Mouse (Mus musculus): Measurements from ENCODE around the gene Opcml. TPM values are rescaled to one million over a fixed set of nuclear protein-coding genes. Genes with fewer than 3 reads are reported as not detected.

Gene Opcml
- polyA plus RNA-seq, 1 experiment from 2014 or later: 10.1 TPM

- WGBS: 91% methylated on average over 2 of the region's 2 CpGs
- Histone ChIP-seq H3K36me3 (ENCODE audit: control insufficient read depth, insufficient read depth, low read length) (no peaks in the 10 kb centered on the region), H3K27ac (ENCODE audit: low read length) (no peak overlapping the region), H3K4me1 (replicated peaks; ENCODE audit: control insufficient read depth, insufficient read depth, low read length) (no peaks in the 10 kb centered on the region), H3K9ac (ENCODE audit: low read length) (no peak overlapping the region), H3K4me2 (ENCODE audit: low read depth, low read length) (no peak overlapping the region), H3K9me3 (ENCODE audit: control insufficient read depth, low read length) (no peaks in the 10 kb centered on the region), H3K27me3 (ENCODE audit: control insufficient read depth, insufficient read depth, low read depth, low read length) (no peaks in the 10 kb centered on the region), H3K4me3 (ENCODE audit: low read length) (no peak overlapping the region)
- ATAC-seq (ENCODE audit: low read depth): no peak
Measured at GRCm38 (mm10) chr9:28737955-28738354, 947.4 kb downstream of the Opcml start.

GRCm38 (mm10) chr9:28738451-28738860 lies 947.9 kb downstream of the Opcml start:
- H3K27ac ChIP-seq (ENCODE audit: low read length): no peak overlapping the region
- no peak overlapping the region for H3K9ac ChIP-seq (ENCODE audit: low read length)
- no peaks in the 10 kb centered on the region for H3K27me3 ChIP-seq (ENCODE audit: control insufficient read depth, insufficient read depth, low read depth, low read length)
- H3K36me3 ChIP-seq (ENCODE audit: control insufficient read depth, insufficient read depth, low read length): no peaks in the 10 kb centered on the region
- no peak overlapping the region for H3K4me3 ChIP-seq (ENCODE audit: low read length)
- no peak overlapping the region for H3K4me2 ChIP-seq (ENCODE audit: low read depth, low read length)
- no peak for ATAC-seq (ENCODE audit: low read depth)
- no peaks in the 10 kb centered on the region for H3K9me3 ChIP-seq (ENCODE audit: control insufficient read depth, low read length)
- 38% methylated on average over 1 of the region's 1 CpGs for WGBS
- H3K4me1 ChIP-seq (replicated peaks; ENCODE audit: control insufficient read depth, insufficient read depth, low read length): no peaks in the 10 kb centered on the region

- Histone ChIP-seq H3K36me3 (ENCODE audit: control insufficient read depth, insufficient read depth, low read length) (no peaks in the 10 kb centered on the region), H3K27me3 (ENCODE audit: control insufficient read depth, insufficient read depth, low read depth, low read length) (no peaks in the 10 kb centered on the region), H3K9me3 (ENCODE audit: control insufficient read depth, low read length) (no peaks in the 10 kb centered on the region), H3K9ac (ENCODE audit: low read length) (no peak overlapping the region), H3K27ac (ENCODE audit: low read length) (no peak overlapping the region), H3K4me1 (replicated peaks; ENCODE audit: control insufficient read depth, insufficient read depth, low read length) (no peaks in the 10 kb centered on the region), H3K4me2 (ENCODE audit: low read depth, low read length) (no peak overlapping the region), H3K4me3 (ENCODE audit: low read length) (no peak overlapping the region)
- ATAC-seq (ENCODE audit: low read depth): no peak
- WGBS: 62% methylated on average over 3 of the region's 3 CpGs
Measured at GRCm38 (mm10) chr9:28744771-28745170, 954.2 kb downstream of the Opcml start.

GRCm38 (mm10) chr9:28748902-28749301 lies 958.3 kb downstream of the Opcml start:
- H3K27me3 ChIP-seq (ENCODE audit: control insufficient read depth, insufficient read depth, low read depth, low read length): no peaks in the 10 kb centered on the region
- ATAC-seq (ENCODE audit: low read depth): no peak

GRCm38 (mm10) chr9:28752908-28753307 lies 962.3 kb downstream of the Opcml start:
- Histone ChIP-seq H3K36me3 (ENCODE audit: control insufficient read depth, insufficient read depth, low read length) (no peaks in the 10 kb centered on the region), H3K27me3 (ENCODE audit: control insufficient read depth, insufficient read depth, low read depth, low read length) (no peaks in the 10 kb centered on the region), H3K4me2 (ENCODE audit: low read depth, low read length) (no peak overlapping the region), H3K9me3 (ENCODE audit: control insufficient read depth, low read length) (no peaks in the 10 kb centered on the region), H3K4me3 (ENCODE audit: low read length) (no peak overlapping the region), H3K9ac (ENCODE audit: low read length) (no peak overlapping the region), H3K27ac (ENCODE audit: low read length) (no peak overlapping the region), H3K4me1 (replicated peaks; ENCODE audit: control insufficient read depth, insufficient read depth, low read length) (no peaks in the 10 kb centered on the region)
- no peak for ATAC-seq (ENCODE audit: low read depth)
- 69% methylated on average over 5 of the region's 5 CpGs for WGBS

More at GRCm38 (mm10) chr9:28748902-28749301, 958.3 kb downstream of the Opcml start:
- Histone ChIP-seq H3K4me1 (replicated peaks; ENCODE audit: control insufficient read depth, insufficient read depth, low read length) (no peaks in the 10 kb centered on the region), H3K27ac (ENCODE audit: low read length) (no peak overlapping the region), H3K9ac (ENCODE audit: low read length) (no peak overlapping the region), H3K36me3 (ENCODE audit: control insufficient read depth, insufficient read depth, low read length) (no peaks in the 10 kb centered on the region), H3K9me3 (ENCODE audit: control insufficient read depth, low read length) (no peaks in the 10 kb centered on the region), H3K4me3 (ENCODE audit: low read length) (no peak overlapping the region), H3K4me2 (ENCODE audit: low read depth, low read length) (no peak overlapping the region)
- WGBS: 71% methylated on average over 2 of the region's 2 CpGs

GRCm38 (mm10) chr9:28756841-28757451 lies 966.4 kb downstream of the Opcml start:
- H3K27me3 ChIP-seq (ENCODE audit: control insufficient read depth, insufficient read depth, low read depth, low read length): no peaks in the 10 kb centered on the region
- WGBS: 63% methylated on average over 4 of the region's 4 CpGs
- H3K9ac ChIP-seq (ENCODE audit: low read length): no peak overlapping the region
- H3K9me3 ChIP-seq (ENCODE audit: control insufficient read depth, low read length): no peaks in the 10 kb centered on the region
- H3K4me2 ChIP-seq (ENCODE audit: low read depth, low read length): no peak overlapping the region
- H3K36me3 ChIP-seq (ENCODE audit: control insufficient read depth, insufficient read depth, low read length): no peaks in the 10 kb centered on the region
- no peak for ATAC-seq (ENCODE audit: low read depth)
- H3K4me3 ChIP-seq (ENCODE audit: low read length): no peak overlapping the region
- H3K4me1 ChIP-seq (replicated peaks; ENCODE audit: control insufficient read depth, insufficient read depth, low read length): no peaks in the 10 kb centered on the region
- no peak overlapping the region for H3K27ac ChIP-seq (ENCODE audit: low read length)

GRCm38 (mm10) chr9:28761460-28761859 lies 970.9 kb downstream of the Opcml start:
- no peak overlapping the region for H3K4me3 ChIP-seq (ENCODE audit: low read length)
- ATAC-seq (ENCODE audit: low read depth): no peak
- H3K9ac ChIP-seq (ENCODE audit: low read length): no peak overlapping the region
- H3K4me2 ChIP-seq (ENCODE audit: low read depth, low read length): no peak overlapping the region
- no peaks in the 10 kb centered on the region for H3K9me3 ChIP-seq (ENCODE audit: control insufficient read depth, low read length)
- 80% methylated on average over 4 of the region's 4 CpGs for WGBS
- no peak overlapping the region for H3K27ac ChIP-seq (ENCODE audit: low read length)
- H3K36me3 ChIP-seq (ENCODE audit: control insufficient read depth, insufficient read depth, low read length): no peaks in the 10 kb centered on the region
- H3K27me3 ChIP-seq (ENCODE audit: control insufficient read depth, insufficient read depth, low read depth, low read length): no peaks in the 10 kb centered on the region
- no peaks in the 10 kb centered on the region for H3K4me1 ChIP-seq (replicated peaks; ENCODE audit: control insufficient read depth, insufficient read depth, low read length)

GRCm38 (mm10) chr9:28764149-28764548 lies 973.6 kb downstream of the Opcml start:
- no peaks in the 10 kb centered on the region for H3K27me3 ChIP-seq (ENCODE audit: control insufficient read depth, insufficient read depth, low read depth, low read length)

GRCm38 (mm10) chr9:28776517-28777503 lies 986.2 kb downstream of the Opcml start:
- Histone ChIP-seq H3K4me1 (replicated peaks; ENCODE audit: control insufficient read depth, insufficient read depth, low read length) (no peaks in the 10 kb centered on the region), H3K27me3 (ENCODE audit: control insufficient read depth, insufficient read depth, low read depth, low read length) (no peaks in the 10 kb centered on the region), H3K36me3 (ENCODE audit: control insufficient read depth, insufficient read depth, low read length) (no peaks in the 10 kb centered on the region), H3K27ac (ENCODE audit: low read length) (no peak overlapping the region), H3K9me3 (ENCODE audit: control insufficient read depth, low read length) (no peaks in the 10 kb centered on the region; the same call in 1 of the 2 replicates), H3K9ac (ENCODE audit: low read length) (no peak overlapping the region), H3K4me3 (ENCODE audit: low read length) (no peak overlapping the region), H3K4me2 (ENCODE audit: low read depth, low read length) (no peak overlapping the region)
- WGBS: 72% methylated on average over 10 of the region's 10 CpGs
- ATAC-seq (ENCODE audit: low read depth): no peak

More at GRCm38 (mm10) chr9:28764149-28764548, 973.6 kb downstream of the Opcml start:
- H3K4me1 ChIP-seq (replicated peaks; ENCODE audit: control insufficient read depth, insufficient read depth, low read length): no peaks in the 10 kb centered on the region
- ATAC-seq (ENCODE audit: low read depth): no peak
- H3K4me3 ChIP-seq (ENCODE audit: low read length): no peak overlapping the region
- H3K9me3 ChIP-seq (ENCODE audit: control insufficient read depth, low read length): no peaks in the 10 kb centered on the region
- no peaks in the 10 kb centered on the region for H3K36me3 ChIP-seq (ENCODE audit: control insufficient read depth, insufficient read depth, low read length)
- no peak overlapping the region for H3K9ac ChIP-seq (ENCODE audit: low read length)
- WGBS: 86% methylated on average over 1 of the region's 1 CpGs
- no peak overlapping the region for H3K27ac ChIP-seq (ENCODE audit: low read length)
- no peak overlapping the region for H3K4me2 ChIP-seq (ENCODE audit: low read depth, low read length)

Measured in lung, embryonic 16.5 days (tissue).